In genomic region chr9:64078386-64078792, GRCm38 (mm10) we compare ENCODE assay signal across 13 mouse cellular contexts. TPM values are rescaled to one million over a fixed set of nuclear protein-coding genes. Genes with fewer than 3 reads are reported as not detected.
DNase-seq lines count a peak whose midpoint lies in the region; ATAC-seq and TF ChIP-seq lines count a peak whose summit lies in the region.
"Had no signal": no experiment of that assay in that cellular context is flagged by ENCODE, and none has a peak within 500 bp of the region (broad histone marks: within the 10 kb centered on the region; RNA-seq: fewer than 3 reads in every experiment).

No protein-coding gene starts in this region.

- peak overlapping the region; percentile 62 for H3K4me2 ChIP-seq in liver, embryonic 14.5 days (ENCODE audit: low read depth)
- no peak overlapping the region for H3K4me2 ChIP-seq in stomach, embryonic 15.5 days
- H3K4me2 ChIP-seq: midbrain, embryonic 13.5 days had no signal

- peak overlapping the region; percentile 76 for H3K9ac ChIP-seq in liver, embryonic 14.5 days (replicated peaks)
- H3K9ac ChIP-seq in stomach, embryonic 15.5 days = no peak overlapping the region
- H3K9ac ChIP-seq: midbrain, embryonic 13.5 days had no signal

- no peaks in the 10 kb centered on the region for H3K36me3 ChIP-seq in liver, embryonic 14.5 days (replicated peaks; ENCODE audit: control insufficient read depth, insufficient read depth, low read depth)
- H3K36me3 ChIP-seq in stomach, embryonic 15.5 days = no peaks in the 10 kb centered on the region
- H3K36me3 ChIP-seq: midbrain, embryonic 13.5 days had no signal

- H3K4me1 ChIP-seq in lung, adult 2 months (ENCODE audit: control insufficient read depth, insufficient read depth, low read length) = 0 out of 2 replicates have a peak, but pooled peaks cover 2% of the 10 kb centered on the region
- H3K4me1 ChIP-seq in liver, embryonic 14.5 days (replicated peaks; ENCODE audit: control insufficient read depth in 2 of 2, insufficient read depth in 2 of 2, low read length in 1 of 2) = peaks cover 55 to 65% of the 10 kb centered on the region in 2 experiments
- H3K4me1 ChIP-seq in stomach, embryonic 15.5 days = peaks cover 8% of the 10 kb centered on the region; the same call in 1 of the 2 replicates
- H3K4me1 ChIP-seq: midbrain, embryonic 13.5 days had no signal

- intact Hi-C loops in gastrocnemius, adult 2 months (cut with DNase I) = no loop called here

- 37% methylated on average over 7 of the region's 7 CpGs for WGBS in lung, adult 2 months
- WGBS in liver, embryonic 14.5 days (ENCODE audit: insufficient replicate concordance) = 9% methylated on average over 7 of the region's 7 CpGs
- WGBS in stomach, embryonic 15.5 days = 18% methylated on average over 7 of the region's 7 CpGs

- peak; percentile 56 to 72 for DNase-seq in lung, adult 18-20 months
- DNase-seq in lung, adult 2 months = no peak
- DNase-seq in heart, postnatal 4 days = peak; percentile 42
- peak in 1 of 3 experiments; percentile 45 for DNase-seq in liver, embryonic 14.5 days (ENCODE audit: low read depth in 3 of 3, low spot score in 3 of 3)
- no peak for DNase-seq in urinary bladder, postnatal 10 days (ENCODE audit: low spot score)
- no peak for DNase-seq in thymus, adult 18-20 months
- DNase-seq in gastrocnemius, adult 2 months = no peak

- TF ChIP-seq POLR2A in lung, adult 2 months (IDR thresholded peaks at IDR 0.05; ENCODE audit: borderline replicate concordance, extremely low read depth, low read depth, low read length) = no peak

- H3K4me3 ChIP-seq in lung, adult 2 months (replicated peaks; ENCODE audit: extremely low read depth, low read depth, low read length) = no peak overlapping the region
- peak overlapping the region in 1 of 2 experiments; percentile 25; a peak in 1 of 4 replicates for H3K4me3 ChIP-seq in liver, embryonic 14.5 days (ENCODE audit: insufficient read depth in 1 of 2, low read depth in 2 of 2, low read length in 2 of 2)
- no peak overlapping the region for H3K4me3 ChIP-seq in stomach, embryonic 15.5 days (replicated peaks)
- no peak overlapping the region for H3K4me3 ChIP-seq in gastrocnemius, adult 2 months
- H3K4me3 ChIP-seq: midbrain, embryonic 13.5 days had no signal

- TF ChIP-seq CTCF in lung, adult 2 months (IDR thresholded peaks at IDR 0.05; ENCODE audit: insufficient read depth, low read length) = no peak
- peak; percentile 42 for TF ChIP-seq CTCF in liver, embryonic 14.5 days (IDR thresholded peaks at IDR 0.05; ENCODE audit: low read depth)
- TF ChIP-seq CTCF in gastrocnemius, adult 2 months (IDR thresholded peaks at IDR 0.05) = no peak

- TF ChIP-seq EP300 in liver, embryonic 14.5 days (IDR thresholded peaks at IDR 0.05; ENCODE audit: low read depth) = peak; percentile 38; the same call in 1 of the 2 replicates

- H3K27ac ChIP-seq in liver, embryonic 14.5 days = peak overlapping the region; percentile 86
- H3K27ac ChIP-seq in stomach, embryonic 15.5 days = no peak overlapping the region
- no peak overlapping the region for H3K27ac ChIP-seq in gastrocnemius, adult 2 months
- H3K27ac ChIP-seq: hindbrain, postnatal 0 days; midbrain, embryonic 13.5 days had no signal

- no peaks in the 10 kb centered on the region for H3K27me3 ChIP-seq in liver, embryonic 14.5 days (ENCODE audit: control insufficient read depth, insufficient read depth, low read length)
- H3K27me3 ChIP-seq in stomach, embryonic 15.5 days (replicated peaks) = no peaks in the 10 kb centered on the region

- H3K9me3 ChIP-seq in liver, embryonic 14.5 days (ENCODE audit: control insufficient read depth, low read length) = no peaks in the 10 kb centered on the region
- H3K9me3 ChIP-seq in stomach, embryonic 15.5 days = no peaks in the 10 kb centered on the region
- H3K9me3 ChIP-seq: midbrain, embryonic 13.5 days had no signal

- peak; percentile 91 for ATAC-seq in liver, embryonic 14.5 days (ENCODE audit: insufficient read depth)
- ATAC-seq in stomach, embryonic 15.5 days (ENCODE audit: insufficient read depth, low FRiP score, low read depth) = peak; percentile 70; the same call in 1 of the 2 replicates
- ATAC-seq: hindbrain, postnatal 0 days; midbrain, embryonic 13.5 days had no signal

RNA-seq across cellular contexts. Expression of gene Lctl, which starts 38.6 kb away (rescaled TPM):
- 2.9 TPM in 2 replicates for polyA plus RNA-seq in lung, adult 2 months (2012; rRNA removed)
- under 1 TPM; 0.67 to 0.68 TPM for total RNA-seq in heart, postnatal 4 days (2021)
- 0.02 TPM in 1 of 2 replicates, not detected in the other for polyA plus RNA-seq in liver, embryonic 14.5 days (2012; rRNA removed)
- polyA plus RNA-seq in liver, embryonic 14.5 days (2014; fragmentation: Nextera tagmentation; extraction: Ambion mirVana) = not detected in 2 replicates
- 0.06 TPM in 1 of 2 replicates, not detected in the other for polyA plus RNA-seq in stomach, embryonic 15.5 days (2015; fragmentation: Nextera tagmentation; extraction: Ambion mirVana)
- total RNA-seq in gastrocnemius, adult 2 months (2021) = under 1 TPM in 1 of 2 experiments, not detected in 1; 0.28 TPM
- total RNA-seq: hindbrain, postnatal 0 days; layer of hippocampus, postnatal 25 days; neutrophil, adult 5-6 weeks had no signal
- polyA plus RNA-seq: hindbrain, postnatal 0 days; midbrain, embryonic 13.5 days; spleen, adult 2 months had no signal

RNA-seq across cellular contexts. Expression of gene Smad6, which starts 56.5 kb away (rescaled TPM):
- 260 and 369 TPM in 2 replicates for polyA plus RNA-seq in lung, adult 2 months (2012; rRNA removed)
- 10 to 100 TPM; 18.5 to 20.1 TPM for total RNA-seq in heart, postnatal 4 days (2021)
- polyA plus RNA-seq in liver, embryonic 14.5 days (2012; rRNA removed) = 3.9 and 5.2 TPM in 2 replicates
- 1.8 and 2.1 TPM in 2 replicates for polyA plus RNA-seq in liver, embryonic 14.5 days (2014; fragmentation: Nextera tagmentation; extraction: Ambion mirVana)
- polyA plus RNA-seq in stomach, embryonic 15.5 days (2015; fragmentation: Nextera tagmentation; extraction: Ambion mirVana) = 10.0 and 10.8 TPM in 2 replicates
- total RNA-seq in gastrocnemius, adult 2 months (2021) = 1 to 10 TPM; 2.2 to 5.7 TPM
- total RNA-seq: neutrophil, adult 5-6 weeks had no signal

Comparison
In these comparisons a context has a peak if more than half of its experiments do, and no peak if none do; other contexts are left out.
1. DNase-seq: peak in lung, adult 18-20 months (2 of 2) and heart, postnatal 4 days (single experiment); none in lung, adult 2 months (single experiment), urinary bladder, postnatal 10 days (single experiment), thymus, adult 18-20 months (0 of 2) and gastrocnemius, adult 2 months (single experiment).
2. RNA of gene Smad6, which starts 56.5 kb away (polyA plus RNA-seq): 260 to 369 TPM in lung, adult 2 months; 10.0 to 10.8 TPM in stomach, embryonic 15.5 days and 1.8 to 5.2 TPM in liver, embryonic 14.5 days; every median in the first group is over 10 times any median in the second.